Mouse (Mus musculus): ENCODE results near the gene Tbcel.

Tbcel gene

DNA sequence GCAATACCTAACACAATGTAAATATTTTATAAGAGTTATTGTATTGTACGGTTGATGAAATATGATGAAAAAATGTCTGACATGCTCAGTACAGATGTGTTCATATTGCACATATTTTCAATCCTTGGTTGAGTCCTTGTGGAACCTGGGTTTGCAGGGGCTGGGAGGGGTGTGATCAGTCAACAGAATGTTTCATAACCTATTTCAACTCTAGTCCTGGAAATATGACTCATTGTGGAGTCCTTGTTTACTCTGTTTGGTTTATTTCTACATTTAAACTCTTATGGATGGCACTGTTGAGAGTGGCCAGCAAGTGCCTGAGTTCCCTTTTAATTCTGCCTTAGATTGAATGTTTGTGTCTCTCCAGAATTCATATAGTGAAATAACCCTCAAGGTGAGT, 22.9 kb downstream of the Tbcel start:
- DNase-seq (ENCODE audit: low spot score in 2 of 2): no peak

DNA sequence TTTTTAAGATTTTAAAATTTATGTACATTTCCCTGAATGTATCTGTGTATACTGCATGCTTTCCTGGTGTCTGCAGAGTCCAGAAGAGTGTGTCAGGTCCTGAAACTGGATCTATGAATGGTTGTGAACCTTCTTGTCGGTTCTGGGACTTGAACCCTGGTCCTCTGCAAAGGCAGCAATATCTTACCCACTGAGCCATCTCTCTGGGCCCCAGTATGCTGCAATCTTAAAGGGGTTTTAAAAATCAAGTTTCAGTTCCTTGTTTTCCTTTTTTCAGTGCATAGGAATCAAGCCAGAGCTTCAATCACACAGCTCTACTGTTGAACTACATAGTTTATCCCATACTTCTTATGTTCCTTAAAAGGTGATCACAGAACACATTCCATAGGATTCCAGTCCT, 24.7 kb downstream of the Tbcel start:
- DNase-seq (ENCODE audit: low spot score in 2 of 2): no peak

DNA sequence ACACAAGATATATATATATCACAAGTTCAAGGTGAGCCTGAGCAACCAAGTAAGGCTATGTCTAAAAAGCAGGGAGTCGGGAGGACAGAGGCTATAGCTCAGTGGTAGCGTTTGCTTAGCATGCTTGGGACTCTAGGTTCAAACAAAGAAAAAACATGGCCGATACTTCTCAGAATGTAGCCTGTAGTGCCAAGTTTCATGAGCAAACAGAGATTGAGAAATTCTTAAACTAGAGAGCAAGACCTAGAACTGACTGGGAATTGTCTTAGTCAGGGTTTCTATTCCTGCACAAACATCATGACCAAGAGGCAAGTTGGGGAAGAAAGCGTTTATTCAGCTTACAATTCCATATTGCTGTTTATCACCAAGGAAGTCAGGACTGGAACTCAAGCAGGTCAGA, 31.4 kb downstream of the Tbcel start:
- DNase-seq (ENCODE audit: low spot score in 2 of 2): no peak

DNA sequence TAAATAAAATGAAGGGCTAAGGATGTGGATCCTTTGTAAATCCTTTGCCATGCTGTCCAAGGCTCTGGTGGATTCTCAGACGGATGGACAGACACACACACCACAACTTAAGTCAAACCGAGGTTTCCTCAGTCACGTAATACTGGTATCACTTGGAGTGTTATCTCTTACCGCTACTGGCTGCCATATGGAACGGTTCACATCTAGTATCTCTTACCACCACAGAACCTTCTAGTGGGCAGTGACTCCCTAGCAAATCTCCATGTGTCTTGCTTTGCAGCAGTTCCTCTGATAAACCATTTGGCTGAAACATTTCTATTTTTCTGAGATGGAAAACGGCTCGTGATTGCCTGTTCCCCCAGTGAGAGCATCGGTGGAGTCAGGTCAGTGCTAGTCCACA, 33.4 kb downstream of the Tbcel start:
- no peak for DNase-seq (ENCODE audit: low spot score in 2 of 2)

DNA sequence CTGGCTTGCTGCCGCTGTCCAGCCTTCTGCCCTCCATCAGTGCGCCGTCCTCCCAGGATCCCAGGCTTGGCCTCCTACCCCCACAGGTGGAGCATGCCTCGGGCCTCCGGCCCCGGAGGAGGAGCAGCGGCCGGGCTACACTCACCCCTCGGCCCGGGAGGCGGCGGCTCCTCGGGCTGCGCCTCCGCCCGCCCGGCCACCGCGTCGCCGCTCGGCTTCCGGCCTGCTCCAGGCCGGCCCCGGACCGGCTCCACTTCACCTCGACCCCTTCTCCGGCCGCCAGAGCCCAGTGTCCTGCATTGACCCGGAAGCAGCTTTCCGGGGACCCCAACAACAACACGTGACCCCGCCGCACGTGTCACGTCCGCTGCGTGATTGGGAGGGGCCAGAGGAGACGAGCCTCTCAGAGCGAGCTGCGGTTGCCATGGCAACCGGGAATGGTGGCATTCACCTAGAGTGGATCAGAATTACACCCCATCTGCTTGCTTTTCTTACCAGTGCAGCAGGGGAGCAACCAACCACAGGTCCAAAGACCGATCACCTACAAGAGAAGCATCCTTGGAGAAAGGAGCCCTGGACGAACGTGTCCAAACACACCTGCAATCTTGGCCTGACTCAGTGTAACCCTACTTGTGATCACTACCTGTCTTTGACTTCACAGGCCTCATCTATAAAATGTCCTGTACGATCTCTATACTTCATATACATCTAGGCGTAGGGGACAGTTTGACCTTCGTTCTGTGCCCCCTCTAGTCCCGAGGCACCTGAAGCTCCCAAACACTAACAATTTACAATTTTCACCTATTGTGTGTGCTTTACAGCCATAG, 35.5 kb downstream of the Tbcel start:
- DNase-seq (ENCODE audit: low spot score in 2 of 2): peak; percentile 76 to 90

DNA sequence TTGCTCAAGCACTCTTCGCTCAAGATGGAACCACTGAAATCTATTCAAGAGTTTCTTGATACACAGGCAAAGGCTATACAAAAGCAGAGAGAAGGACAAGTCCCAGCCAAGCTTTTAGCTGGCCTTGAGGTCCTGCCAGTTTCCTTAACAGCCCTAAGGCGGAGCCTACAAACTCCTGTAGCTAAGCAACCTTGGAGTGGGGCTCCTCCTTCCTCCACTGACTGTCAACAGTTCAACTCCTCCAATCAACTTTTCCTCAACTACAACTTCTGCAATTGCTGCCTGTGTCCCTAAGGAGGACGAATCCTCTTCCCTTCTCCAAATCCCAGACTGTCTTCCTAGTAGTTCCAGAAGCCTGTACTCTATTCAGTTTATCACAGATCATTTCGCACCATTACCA, 36.4 kb downstream of the Tbcel start:
- no peak for DNase-seq (ENCODE audit: low spot score in 2 of 2)

DNA sequence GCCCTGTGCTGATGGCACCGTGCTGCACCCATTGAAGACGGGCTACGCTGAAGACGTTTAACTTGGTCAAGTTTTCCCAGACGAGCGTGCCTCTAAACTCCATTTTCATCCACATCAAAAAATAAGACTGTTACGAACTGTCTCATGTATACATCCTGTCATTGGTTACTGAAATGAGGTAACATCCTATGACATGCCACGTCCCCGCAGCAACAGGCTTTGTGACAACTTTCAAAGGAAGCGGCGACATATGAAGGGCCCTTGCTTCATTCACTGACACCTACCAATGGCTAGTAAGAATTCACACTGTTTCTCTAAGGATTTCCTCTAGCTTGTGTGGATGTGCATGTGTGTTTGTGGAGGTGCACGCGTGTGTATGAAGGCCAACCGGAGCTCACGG, 38.3 kb downstream of the Tbcel start:
- no peak for DNase-seq (ENCODE audit: low spot score in 2 of 2)

DNA sequence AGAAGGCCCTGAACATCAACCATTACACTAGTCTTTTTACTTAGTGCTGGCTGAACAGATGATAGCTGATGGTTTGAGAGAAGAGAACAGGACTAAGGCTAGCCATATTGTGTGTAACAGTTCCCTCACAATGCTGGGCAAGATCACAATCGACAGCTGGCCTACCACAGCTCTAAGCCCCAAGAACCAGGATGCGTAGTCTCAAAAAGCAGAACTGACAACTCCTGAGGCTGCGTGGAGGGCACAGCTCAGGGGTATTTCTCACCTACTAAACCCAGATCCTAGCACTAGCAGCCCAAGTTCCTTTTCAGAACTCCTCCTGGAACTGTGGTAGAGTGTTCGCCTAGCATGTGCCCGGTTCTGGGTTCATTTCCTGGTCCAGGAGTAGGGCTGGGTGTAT, 39.2 kb downstream of the Tbcel start:
- no peak for DNase-seq (ENCODE audit: low spot score in 2 of 2)

DNA sequence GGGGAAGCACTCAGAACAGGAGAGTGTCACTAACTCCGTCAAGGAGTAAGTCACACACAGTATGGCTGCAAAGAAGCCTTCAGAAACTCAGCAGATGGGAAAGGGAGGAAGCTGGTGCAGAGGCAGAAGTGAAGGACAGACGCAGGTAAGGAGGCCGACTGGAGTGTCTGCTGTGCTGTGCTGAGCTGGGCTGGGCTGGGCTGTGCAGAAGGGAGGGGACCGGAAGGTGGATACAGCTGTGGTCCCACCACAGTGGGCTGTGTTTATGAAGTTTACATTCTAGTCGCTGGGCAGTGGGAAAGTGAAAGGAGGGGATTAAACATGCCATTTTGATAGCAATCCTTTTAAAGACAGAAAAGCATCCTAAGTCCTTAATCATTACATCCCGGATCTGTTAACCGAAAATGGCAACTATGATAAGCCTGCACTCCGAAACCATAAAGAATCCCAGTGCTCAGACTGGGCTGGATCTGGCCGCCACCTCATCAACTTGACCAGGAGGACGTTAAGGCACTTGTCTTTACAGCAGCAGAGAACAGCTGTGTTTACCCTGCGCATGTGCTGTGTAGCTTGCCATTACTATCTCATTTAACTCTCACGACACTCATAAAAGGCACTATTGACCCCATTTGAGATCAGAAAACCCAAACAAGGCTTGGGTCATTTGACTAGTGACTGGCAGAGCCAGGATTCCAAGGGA, 40.3 kb downstream of the Tbcel start:
- no peak for DNase-seq (ENCODE audit: low spot score in 2 of 2)

DNA sequence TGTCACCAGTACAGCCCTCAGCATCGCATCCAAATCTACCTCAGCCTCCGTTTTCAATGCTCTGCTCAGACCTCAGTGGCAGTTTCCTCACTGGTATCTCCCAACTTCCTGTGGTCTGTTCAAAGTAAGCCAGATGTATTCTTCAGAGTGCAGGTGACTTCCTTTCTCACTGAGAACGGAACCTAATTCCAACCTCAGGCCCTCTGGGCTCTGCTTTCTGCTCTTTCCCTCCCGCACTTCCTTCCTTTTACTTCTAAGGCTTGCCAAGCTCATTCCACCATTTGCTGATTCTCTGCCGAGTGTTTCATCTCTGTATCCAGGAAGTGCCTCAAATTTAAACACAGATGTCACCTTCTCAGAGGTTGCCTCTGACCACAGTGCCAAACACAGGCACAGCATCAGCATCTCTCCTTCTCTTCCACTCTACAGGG, 41.9 kb downstream of the Tbcel start:
- DNase-seq (ENCODE audit: low spot score in 2 of 2): no peak

DNA sequence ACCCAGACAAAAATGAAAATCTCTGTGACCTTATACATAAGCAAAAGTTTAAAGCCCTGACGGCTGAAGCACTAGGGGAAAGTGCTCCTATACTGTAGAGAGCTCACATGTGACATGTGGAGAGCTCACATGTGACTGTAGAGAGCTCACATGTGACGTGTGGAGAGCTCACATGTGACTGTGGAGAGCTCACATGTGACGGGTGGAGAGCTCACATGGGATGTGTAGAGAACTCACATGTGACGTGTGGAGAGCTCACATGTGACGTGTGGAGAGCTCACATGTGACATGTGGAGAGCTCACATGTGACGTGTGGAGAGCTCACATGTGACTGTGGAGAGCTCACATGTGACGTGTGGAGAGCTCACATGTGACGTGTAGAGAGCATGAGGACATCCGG, 43.4 kb downstream of the Tbcel start:
- no peak for DNase-seq (ENCODE audit: low spot score in 2 of 2)

DNA sequence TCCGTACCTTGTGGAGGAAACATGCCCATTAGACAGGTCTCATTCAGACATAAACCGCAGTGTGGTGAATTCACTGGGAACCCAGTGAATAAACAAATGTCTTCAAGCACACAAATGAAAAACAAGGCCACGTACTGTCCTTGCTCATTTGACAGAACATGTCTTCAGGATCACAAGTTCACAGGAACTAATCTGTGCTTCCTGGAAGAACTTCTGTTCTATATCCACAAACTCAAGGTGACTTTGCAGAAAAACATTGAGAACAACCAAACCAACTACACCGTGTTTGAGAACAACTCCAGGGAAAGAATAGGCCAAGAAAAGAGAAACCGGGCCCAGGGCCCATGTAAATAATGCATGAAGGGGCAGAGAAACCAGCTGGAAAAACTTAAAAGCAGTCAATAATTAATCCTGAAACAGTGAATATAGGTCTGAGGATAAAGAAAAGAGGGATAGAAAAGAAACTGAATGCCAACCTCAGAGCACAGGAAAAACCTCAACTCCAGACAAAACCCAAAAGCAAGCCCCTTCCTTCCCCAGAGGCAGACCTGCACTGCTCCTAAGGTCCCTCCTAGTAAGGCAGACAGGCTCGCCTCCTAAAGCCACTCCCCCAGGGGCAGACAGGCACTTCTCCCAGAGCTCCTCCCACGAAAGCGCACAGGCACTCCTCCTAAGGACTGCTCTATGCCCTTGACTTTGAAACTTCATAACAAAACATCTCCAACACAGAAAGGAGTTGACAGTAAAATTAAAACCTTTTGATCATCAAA, 44.2 kb downstream of the Tbcel start:
- DNase-seq (ENCODE audit: low spot score in 2 of 2): no peak

DNA sequence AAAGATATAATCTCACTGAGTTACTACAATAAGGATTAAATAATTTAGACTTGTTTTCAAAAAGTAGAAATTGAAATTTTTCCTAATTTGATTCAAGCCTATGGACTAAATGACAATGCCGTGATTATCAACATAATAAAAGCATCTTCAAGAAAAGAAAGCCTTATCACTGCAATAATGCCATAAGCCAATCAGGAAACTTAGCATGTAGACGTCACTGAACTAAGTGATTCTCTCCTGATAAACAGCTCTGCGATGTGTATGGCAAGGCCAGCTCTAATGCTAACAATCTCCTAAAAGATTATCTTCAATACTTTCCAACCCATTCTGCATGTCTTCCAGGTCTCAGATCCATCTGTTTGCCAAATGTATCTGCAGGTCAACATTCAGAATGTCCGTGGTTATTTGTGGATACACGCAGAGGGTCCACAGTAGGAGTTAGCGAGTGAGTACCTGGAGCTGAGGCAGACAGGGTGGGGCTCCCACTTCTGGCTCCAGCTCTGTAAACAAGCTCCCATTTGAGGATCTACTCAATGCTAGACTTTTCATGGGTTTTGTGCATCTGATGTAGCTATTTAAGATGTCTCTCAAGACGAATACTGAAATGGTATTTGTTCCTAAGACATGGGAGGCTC, 44.9 kb downstream of the Tbcel start:
- no peak for DNase-seq (ENCODE audit: low spot score in 2 of 2)

DNA sequence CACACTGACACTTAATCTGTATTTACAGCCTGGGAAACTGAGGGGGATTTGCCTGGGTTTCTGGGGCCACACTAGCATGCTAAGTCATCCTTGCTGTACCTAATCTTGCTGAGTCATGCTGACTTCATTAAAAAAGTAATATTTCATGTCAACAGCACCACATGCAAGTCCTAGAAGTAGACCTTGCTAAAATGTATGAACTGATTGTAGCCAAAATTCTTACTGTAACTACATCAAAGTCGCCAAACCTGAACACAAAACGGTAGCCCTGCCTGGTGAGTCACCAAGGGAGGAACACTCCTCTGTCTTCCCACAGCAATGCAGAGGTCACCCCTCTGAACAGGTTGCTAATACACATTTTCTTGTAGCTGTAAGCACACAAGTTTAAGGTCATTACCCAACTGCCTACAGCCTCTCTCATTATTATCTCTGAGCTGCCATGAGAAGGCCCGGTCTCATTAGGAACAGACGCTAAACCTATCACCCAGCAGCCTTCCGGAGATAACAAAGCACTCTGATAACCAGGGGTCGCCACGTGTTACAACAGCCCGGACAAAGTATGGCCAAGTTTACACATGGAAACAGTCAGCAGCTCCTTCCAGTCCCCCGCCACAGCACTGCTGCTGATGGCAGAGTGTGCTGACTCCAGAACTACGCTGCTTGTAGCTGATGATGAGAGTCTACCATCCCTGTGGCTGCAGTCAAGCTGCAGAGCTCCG, 46.1 kb downstream of the Tbcel start:
- DNase-seq (ENCODE audit: low spot score in 2 of 2): no peak

DNA sequence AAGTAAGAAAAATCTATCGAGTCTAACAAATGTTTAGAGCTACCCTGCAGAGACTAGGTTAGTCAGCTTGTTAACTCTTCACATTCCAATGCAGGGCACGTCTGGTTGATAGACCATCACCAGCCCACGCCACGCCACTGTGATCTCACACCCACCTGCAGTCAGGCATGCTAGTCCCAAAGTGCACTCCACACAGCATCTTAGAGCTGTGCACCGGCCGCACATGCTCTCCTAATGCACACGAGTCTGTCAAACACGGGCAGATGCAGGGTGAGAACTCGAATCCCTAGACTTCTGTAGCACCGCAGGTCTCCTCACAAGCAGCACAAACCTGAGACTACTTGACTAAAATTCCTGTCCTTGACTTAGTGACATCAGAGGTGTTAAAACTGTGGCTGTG, 47.3 kb downstream of the Tbcel start:
- DNase-seq (ENCODE audit: low spot score in 2 of 2): no peak

DNA sequence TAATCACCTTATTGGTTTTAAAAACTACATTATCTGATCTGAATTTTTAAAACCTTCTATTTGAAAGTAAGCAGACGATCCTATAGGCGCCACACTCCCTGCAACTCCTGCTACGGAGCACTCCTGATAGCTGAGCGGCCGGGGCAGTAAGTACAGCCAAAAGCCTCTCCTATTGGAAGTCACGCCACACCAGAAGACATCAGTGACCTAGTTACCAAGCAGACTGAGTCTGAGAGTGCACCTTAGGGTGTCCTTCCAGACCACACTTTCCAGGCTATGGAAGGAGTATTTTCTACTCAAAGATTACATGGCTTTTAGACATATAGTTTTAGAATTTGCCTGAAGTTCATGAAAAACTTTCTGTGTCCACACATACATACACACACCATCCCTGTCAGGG, 47.9 kb downstream of the Tbcel start:
- no peak for DNase-seq (ENCODE audit: low spot score in 2 of 2)

DNA sequence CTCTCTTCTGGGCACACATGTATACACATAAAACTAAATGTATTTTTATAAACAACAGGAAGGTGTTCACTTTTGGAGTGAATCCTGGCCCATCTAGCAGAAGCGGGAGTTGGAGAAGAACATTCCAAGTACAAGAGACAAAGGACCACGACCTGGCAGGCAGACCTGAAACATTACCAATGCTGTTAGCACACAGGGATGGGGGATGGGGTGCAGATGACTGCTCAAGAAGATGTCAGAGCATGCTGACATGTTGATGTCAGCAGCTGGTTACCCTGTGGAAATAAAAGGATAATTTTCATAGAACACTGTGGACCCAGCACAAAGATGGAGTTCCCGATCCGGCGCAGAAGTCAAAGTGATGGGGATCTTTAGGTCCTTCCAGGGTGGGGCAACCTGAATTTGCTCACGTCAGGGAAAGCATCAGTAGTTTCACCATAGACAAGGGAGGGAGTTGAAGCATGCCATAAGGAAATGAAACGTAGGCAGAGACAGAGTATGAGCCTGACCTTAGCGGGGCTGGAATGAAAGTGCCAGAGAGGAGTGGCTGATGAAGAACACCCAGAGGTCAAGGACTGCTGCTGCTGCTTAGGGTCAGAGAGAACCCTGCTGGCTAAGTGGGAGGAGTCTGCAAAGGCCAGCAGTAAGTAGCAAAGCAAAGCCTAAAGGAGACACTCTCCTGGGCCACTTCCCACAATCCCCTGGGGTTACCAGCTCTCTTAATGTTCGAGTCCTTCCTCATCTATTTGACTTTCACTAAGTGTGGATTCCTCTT, 48.7 kb downstream of the Tbcel start:
- DNase-seq (ENCODE audit: low spot score in 2 of 2): no peak

DNA sequence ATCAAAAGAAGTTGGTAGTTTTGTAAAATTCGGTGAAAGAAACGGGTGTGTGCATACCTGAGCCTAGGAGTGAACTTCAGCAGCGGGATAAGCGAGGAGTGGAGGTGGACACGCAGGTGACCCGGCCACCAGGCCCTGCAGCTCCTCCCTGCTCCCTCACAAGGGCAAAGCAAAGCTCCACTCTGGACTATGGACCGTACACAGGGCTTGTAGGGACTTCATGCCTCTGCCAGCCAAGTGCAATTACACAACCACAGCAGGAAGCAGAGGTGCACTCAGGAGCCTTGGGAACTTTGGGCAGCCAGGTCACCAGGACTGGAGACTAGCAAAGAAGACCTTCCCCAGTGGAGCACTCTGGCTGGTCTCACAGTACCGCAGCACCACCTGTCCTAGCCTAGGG, 50.1 kb downstream of the Tbcel start:
- DNase-seq (ENCODE audit: low spot score in 2 of 2): no peak

DNA sequence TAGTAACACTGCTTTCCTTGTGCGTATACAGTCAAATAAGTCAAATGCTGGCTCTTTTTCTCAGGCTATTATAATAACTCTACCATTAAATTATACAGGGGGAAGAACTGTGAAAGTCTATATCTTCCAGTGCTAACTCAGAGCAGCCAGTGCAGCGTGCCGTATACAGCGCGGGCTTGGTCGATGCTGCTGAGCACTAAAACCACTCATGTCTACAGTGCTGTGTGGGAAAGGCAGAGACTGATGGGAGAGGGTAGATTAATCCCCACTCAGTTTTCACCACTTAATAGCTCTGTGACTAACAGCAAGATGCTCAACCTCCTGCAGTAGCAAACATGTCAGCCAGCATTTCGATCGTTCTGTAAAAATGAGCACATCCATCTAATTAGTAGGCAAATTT, 53.2 kb downstream of the Tbcel start:
- DNase-seq (ENCODE audit: low spot score in 2 of 2): no peak

DNA sequence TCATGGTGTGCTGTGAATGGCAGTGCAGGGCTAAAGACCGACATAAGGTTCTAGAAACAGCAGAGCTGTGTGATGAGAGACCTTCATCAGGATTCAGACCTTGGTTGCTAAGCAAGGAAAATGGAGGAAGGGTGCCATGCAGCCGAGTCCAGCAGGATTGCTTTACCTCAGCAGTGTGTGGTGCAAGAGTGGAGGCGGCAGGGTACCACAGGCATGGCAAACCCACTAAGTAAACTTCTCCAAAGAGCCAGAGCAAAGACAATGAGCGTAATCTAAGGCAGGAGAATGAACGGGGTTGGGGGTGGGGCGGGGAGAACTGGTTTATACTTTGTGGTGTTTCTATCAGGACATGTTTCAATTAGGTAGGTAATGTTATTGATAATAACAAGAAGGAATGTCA, 58.6 kb downstream of the Tbcel start:
- no peak for DNase-seq (ENCODE audit: low spot score in 2 of 2)

DNA sequence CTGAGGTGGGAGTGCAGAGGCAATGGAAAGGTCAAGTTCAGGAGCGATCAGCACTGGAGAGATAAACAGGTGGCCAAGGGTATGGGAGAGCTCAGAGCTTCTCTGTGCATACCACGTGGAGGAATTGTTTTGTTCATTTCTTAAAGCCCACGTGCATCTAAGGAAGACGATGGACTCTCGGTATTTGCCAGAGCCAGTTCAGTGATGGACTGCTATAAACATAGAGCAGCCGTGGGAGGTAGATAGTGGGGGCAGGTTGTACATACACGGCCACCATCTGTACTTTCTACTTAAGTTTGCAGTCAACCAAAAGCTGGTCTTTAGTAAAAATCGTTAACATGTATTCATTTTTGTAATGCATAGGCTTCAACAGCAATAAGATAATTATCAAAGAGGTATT, 65.5 kb downstream of the Tbcel start:
- no peak for DNase-seq (ENCODE audit: low spot score in 2 of 2)

Data from cerebellum, postnatal 4 days (tissue).